Mouse (Mus musculus) cerebellum, adult 11-12 months (tissue): ENCODE data around the gene Rab11b.

Experiments used
- DNase-seq: peaks from one replicate; pipeline ENCODE4 v3.0.0; 2022

Rab11b gene

DNA sequence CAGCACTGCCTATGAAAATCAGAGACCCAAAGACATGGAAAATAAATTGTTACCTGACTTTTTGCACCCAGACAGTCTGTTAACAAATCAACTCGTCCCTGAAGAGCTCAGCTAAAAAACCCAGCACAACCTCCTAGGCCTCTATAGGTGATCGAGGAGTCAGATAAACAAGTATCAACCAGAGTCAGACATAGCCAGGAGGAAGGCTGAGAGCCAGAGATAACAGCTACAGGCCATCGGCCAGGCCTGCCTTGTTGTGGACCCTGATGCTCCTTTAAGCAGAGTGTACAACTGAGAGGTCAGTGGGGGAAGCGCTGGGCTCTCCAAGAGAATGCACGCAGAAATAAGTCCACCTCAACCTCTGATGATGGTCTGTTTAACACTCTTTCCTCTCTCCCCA is 47.1 kb downstream of the Rab11b start:
- DNase-seq, result no peak

DNA sequence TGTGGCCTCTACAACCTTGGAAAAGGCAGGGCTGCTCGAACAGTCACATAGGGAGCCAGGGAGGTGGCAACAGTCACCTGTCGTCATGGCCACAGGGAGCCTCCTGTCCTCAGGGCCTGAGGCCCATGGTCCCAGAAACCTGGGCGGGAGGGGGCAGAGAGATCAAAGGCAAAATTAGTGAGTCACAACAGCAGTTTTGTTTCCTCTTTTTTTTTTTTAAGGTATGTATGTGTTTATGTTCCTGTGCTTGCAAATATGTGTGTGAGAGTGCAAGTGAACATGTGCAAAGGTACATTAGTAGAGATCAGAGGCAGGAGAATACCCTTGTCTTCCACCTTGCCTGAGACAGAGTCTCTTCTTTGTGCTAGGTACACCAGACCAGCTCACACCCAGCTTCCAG is 50.5 kb downstream of the Rab11b start:
- DNase-seq, result no peak

DNA sequence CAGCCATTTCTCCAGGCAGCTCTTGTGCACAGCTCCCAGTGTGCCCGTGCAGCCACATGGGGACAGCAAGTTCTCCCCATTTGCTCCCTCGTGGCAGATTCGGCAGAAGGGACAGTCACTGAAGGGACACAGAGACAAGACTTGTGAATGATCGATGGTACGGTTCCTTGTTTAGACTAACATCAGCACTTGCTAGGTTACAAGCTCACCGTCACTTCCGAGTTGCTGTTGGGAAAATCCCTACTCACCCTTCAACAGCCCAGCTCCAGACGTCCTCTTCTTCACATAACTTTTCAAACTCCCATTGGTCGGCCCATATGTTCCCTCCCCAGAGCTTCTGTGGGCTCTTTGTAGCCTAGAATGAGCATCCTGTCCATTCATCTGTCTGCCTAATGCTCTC is 57.2 kb downstream of the Rab11b start:
- DNase-seq, result no peak

DNA sequence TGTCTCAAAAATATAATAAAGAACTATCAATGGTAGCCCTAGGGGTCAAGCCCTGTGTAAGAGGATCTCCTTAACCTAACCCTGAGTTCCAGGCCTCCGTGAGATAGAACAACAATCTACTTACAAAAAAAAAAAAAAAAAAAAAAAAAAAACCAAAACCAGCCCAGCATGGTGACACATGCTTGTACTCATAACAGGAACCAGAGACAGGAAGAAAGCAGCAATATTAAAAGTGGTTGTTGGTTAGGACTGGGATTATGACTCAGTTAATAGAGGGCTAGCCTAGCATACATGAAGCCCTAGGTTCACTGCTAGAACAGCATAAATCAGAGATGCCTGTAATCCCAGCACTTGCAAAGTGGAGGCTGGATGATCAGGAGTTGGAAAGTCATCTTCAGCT is 58.2 kb downstream of the Rab11b start:
- no peak for DNase-seq

DNA sequence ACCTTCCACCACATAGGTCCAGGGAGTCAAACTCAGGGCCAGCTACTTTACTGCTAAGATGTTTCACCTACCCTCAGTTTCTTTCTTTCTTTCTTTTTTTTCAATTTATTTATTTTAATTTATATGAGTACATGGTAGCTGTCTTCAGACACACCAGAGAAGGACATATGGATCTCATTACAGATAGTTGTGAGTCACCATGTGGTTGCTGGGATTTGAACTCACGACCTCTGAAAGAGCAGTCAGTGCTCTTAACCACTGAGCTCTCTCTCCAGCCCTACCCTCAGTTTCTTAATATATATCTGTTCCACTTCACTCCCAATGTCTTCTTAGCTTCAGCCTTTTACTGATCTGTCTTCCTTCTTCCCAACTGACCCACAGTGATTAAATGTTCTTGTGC is 64.9 kb downstream of the Rab11b start:
- DNase-seq, result no peak
